Comparison of ENCODE assay signal across 20 mouse cellular contexts in the genomic region with DNA sequence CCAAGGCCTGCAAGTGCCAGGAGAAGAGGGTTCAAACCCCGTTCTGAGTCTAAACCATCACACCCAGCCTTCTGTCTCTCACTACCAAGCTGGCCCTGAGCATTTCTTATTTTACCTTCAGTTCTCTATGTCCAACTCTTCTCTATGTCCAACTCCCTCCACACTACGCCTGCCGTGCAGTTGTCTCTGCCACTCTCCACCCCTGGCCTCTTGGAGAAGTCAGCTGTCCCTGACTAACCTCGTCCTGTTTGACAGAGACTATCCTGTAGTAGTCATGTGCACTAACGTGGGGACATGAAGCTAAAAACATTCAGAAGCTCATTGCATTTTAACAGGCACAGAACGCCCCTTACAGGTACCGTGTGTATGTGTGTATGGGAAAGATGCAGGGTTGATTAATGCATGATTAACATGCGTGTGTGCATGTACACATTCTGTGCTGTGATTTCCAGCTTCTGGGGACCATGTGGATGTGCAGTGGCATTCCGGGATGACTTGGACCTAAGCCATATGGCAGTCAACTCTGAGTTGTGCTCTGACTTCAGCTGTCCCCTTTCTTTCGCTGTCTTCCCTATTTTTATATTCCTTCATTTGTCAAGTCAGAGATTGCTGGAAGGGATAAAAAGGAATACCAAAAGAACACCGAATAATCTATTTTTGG. TPM values are rescaled to one million over a fixed set of nuclear protein-coding genes. Genes with fewer than 3 reads are reported as not detected.
A peak's percentile ranks its signal among the peaks of the same experiment; 100 is the strongest.
DNase-seq lines count a peak whose midpoint lies in the region; ATAC-seq and TF ChIP-seq lines count a peak whose summit lies in the region.
"Had no signal": no experiment of that assay in that cellular context is flagged by ENCODE, and none has a peak within 500 bp of the region (broad histone marks: within the 10 kb centered on the region; RNA-seq: fewer than 3 reads in every experiment).

No protein-coding gene starts in this region.

- no peak overlapping the region for H3K9ac ChIP-seq in forebrain, embryonic 14.5 days (ENCODE audit: low read length)
- no peak overlapping the region for H3K9ac ChIP-seq in forebrain, embryonic 12.5 days
- H3K9ac ChIP-seq in limb, embryonic 13.5 days: no peak overlapping the region
- H3K9ac ChIP-seq in forebrain, postnatal 0 days: no peak overlapping the region
- H3K9ac ChIP-seq: heart, embryonic 15.5 days; hindbrain, embryonic 15.5 days; liver, embryonic 13.5 days had no signal

- 80% methylated on average over 11 of the region's 11 CpGs for WGBS in forebrain, embryonic 14.5 days
- WGBS in forebrain, embryonic 12.5 days: 93% methylated on average over 11 of the region's 11 CpGs
- 87% methylated on average over 11 of the region's 11 CpGs for WGBS in limb, embryonic 13.5 days
- 94% methylated on average over 11 of the region's 11 CpGs for WGBS in limb, embryonic 10.5 days
- 72% methylated on average over 11 of the region's 11 CpGs for WGBS in forebrain, postnatal 0 days

- no peak overlapping the region for H3K4me3 ChIP-seq in forebrain, embryonic 14.5 days (ENCODE audit: low read depth, low read length)
- H3K4me3 ChIP-seq in forebrain, embryonic 12.5 days (replicated peaks): no peak overlapping the region
- H3K4me3 ChIP-seq in limb, embryonic 13.5 days: no peak overlapping the region
- H3K4me3 ChIP-seq in limb, embryonic 10.5 days: no peak overlapping the region
- no peak overlapping the region for H3K4me3 ChIP-seq in forebrain, postnatal 0 days (ENCODE audit: low read depth, low read length)
- H3K4me3 ChIP-seq: heart, embryonic 15.5 days; hindbrain, embryonic 15.5 days; liver, embryonic 13.5 days; midbrain, embryonic 10.5 days had no signal

- DNase-seq in forebrain, embryonic 14.5 days (ENCODE audit: low spot score): peak; percentile 73
- DNase-seq in limb, embryonic 10.5 days (ENCODE audit: low spot score): no peak
- DNase-seq in forebrain, postnatal 0 days: peak; percentile 58
- peak; percentile 13 for DNase-seq in skeletal muscle tissue, adult 2 months (ENCODE audit: low read depth, low spot score)
- DNase-seq in layer of hippocampus, adult 9-10 months (ENCODE audit: low spot score): no peak
- DNase-seq: adrenal gland, postnatal 36 days; cerebellum, adult 18-20 months; heart, postnatal 4 days; kidney, adult 8-10 months; kidney, postnatal 10 days; liver, embryonic 13.5 days; thymus, postnatal 25 days had no signal

- no peak for TF ChIP-seq CTCF in forebrain, postnatal 0 days (IDR thresholded peaks at IDR 0.05; ENCODE audit: low read depth)

- peak; percentile 67; the same call in 1 of the 2 replicates for ATAC-seq in forebrain, embryonic 14.5 days
- ATAC-seq in forebrain, embryonic 12.5 days (ENCODE audit: low FRiP score): no peak
- 0 out of 2 replicates have a peak, but pooled peaks have one; percentile 32 for ATAC-seq in limb, embryonic 13.5 days (ENCODE audit: low FRiP score, low read depth)
- peak; percentile 58; the same call in 1 of the 2 replicates for ATAC-seq in forebrain, postnatal 0 days
- ATAC-seq: lung, postnatal 0 days; midbrain, embryonic 16.5 days; Patski had no signal

- H3K4me1 ChIP-seq in forebrain, embryonic 14.5 days (ENCODE audit: control insufficient read depth, insufficient read depth, low read length): peaks cover 7% of the 10 kb centered on the region; the same call in 1 of the 2 replicates
- peaks cover 4% of the 10 kb centered on the region for H3K4me1 ChIP-seq in forebrain, embryonic 12.5 days
- H3K4me1 ChIP-seq in limb, embryonic 13.5 days: no peaks in the 10 kb centered on the region
- H3K4me1 ChIP-seq in limb, embryonic 10.5 days: no peaks in the 10 kb centered on the region
- H3K4me1 ChIP-seq in forebrain, postnatal 0 days (ENCODE audit: insufficient read depth): no peaks in the 10 kb centered on the region
- H3K4me1 ChIP-seq: heart, embryonic 15.5 days; liver, embryonic 13.5 days had no signal

- no peak overlapping the region for H3K4me2 ChIP-seq in forebrain, embryonic 14.5 days (ENCODE audit: low read length)
- no peak overlapping the region for H3K4me2 ChIP-seq in forebrain, embryonic 12.5 days
- H3K4me2 ChIP-seq in limb, embryonic 13.5 days (replicated peaks): no peak overlapping the region
- H3K4me2 ChIP-seq in forebrain, postnatal 0 days (ENCODE audit: low read depth): no peak overlapping the region
- H3K4me2 ChIP-seq: heart, embryonic 15.5 days; hindbrain, embryonic 15.5 days; liver, embryonic 13.5 days had no signal

- H3K9me3 ChIP-seq in forebrain, embryonic 14.5 days (replicated peaks; ENCODE audit: control insufficient read depth, low read length): no peaks in the 10 kb centered on the region
- 0 out of 2 replicates have a peak, but pooled peaks cover 4% of the 10 kb centered on the region for H3K9me3 ChIP-seq in forebrain, embryonic 12.5 days
- H3K9me3 ChIP-seq in limb, embryonic 13.5 days: peaks cover 5% of the 10 kb centered on the region; the same call in 1 of the 2 replicates
- H3K9me3 ChIP-seq in limb, embryonic 10.5 days (replicated peaks): no peaks in the 10 kb centered on the region
- H3K9me3 ChIP-seq in forebrain, postnatal 0 days (ENCODE audit: low read length): no peaks in the 10 kb centered on the region
- H3K9me3 ChIP-seq: heart, embryonic 15.5 days; hindbrain, embryonic 15.5 days had no signal

- H3K27ac ChIP-seq in forebrain, embryonic 14.5 days (ENCODE audit: low read depth, low read length): no peak overlapping the region
- H3K27ac ChIP-seq in forebrain, embryonic 12.5 days: no peak overlapping the region
- no peak overlapping the region for H3K27ac ChIP-seq in limb, embryonic 13.5 days
- no peak overlapping the region for H3K27ac ChIP-seq in limb, embryonic 10.5 days
- no peak overlapping the region for H3K27ac ChIP-seq in forebrain, postnatal 0 days (ENCODE audit: low read depth, low read length)
- H3K27ac ChIP-seq: heart, embryonic 15.5 days; hindbrain, embryonic 15.5 days; liver, embryonic 13.5 days; midbrain, embryonic 10.5 days had no signal

- no peaks in the 10 kb centered on the region for H3K36me3 ChIP-seq in forebrain, embryonic 14.5 days (ENCODE audit: control insufficient read depth, insufficient read depth, low read length)
- H3K36me3 ChIP-seq in forebrain, embryonic 12.5 days (replicated peaks): no peaks in the 10 kb centered on the region
- H3K36me3 ChIP-seq in limb, embryonic 13.5 days: 0 out of 2 replicates have a peak, but pooled peaks cover 4% of the 10 kb centered on the region
- no peaks in the 10 kb centered on the region for H3K36me3 ChIP-seq in limb, embryonic 10.5 days
- no peaks in the 10 kb centered on the region for H3K36me3 ChIP-seq in forebrain, postnatal 0 days (ENCODE audit: insufficient read depth)
- H3K36me3 ChIP-seq: heart, embryonic 15.5 days; hindbrain, embryonic 15.5 days; liver, embryonic 13.5 days; midbrain, embryonic 10.5 days had no signal

- no peaks in the 10 kb centered on the region for H3K27me3 ChIP-seq in forebrain, embryonic 14.5 days (replicated peaks; ENCODE audit: control insufficient read depth, insufficient read depth, low read length)
- H3K27me3 ChIP-seq in forebrain, embryonic 12.5 days: no peaks in the 10 kb centered on the region
- H3K27me3 ChIP-seq in limb, embryonic 13.5 days: no peaks in the 10 kb centered on the region
- no peaks in the 10 kb centered on the region for H3K27me3 ChIP-seq in limb, embryonic 10.5 days (ENCODE audit: low read depth, poor library complexity, severe bottlenecking)
- no peaks in the 10 kb centered on the region for H3K27me3 ChIP-seq in forebrain, postnatal 0 days (ENCODE audit: insufficient read depth, low read length)
- H3K27me3 ChIP-seq: heart, embryonic 15.5 days; hindbrain, embryonic 15.5 days; liver, embryonic 13.5 days; Patski had no signal

RNA-seq across cellular contexts. Expression of gene Fras1, which starts 16.3 kb away (rescaled TPM):
- 3.6 and 5.4 TPM in 2 replicates for polyA plus RNA-seq in forebrain, embryonic 14.5 days (2014; fragmentation: Nextera tagmentation; extraction: Ambion mirVana)
- polyA plus RNA-seq in forebrain, embryonic 12.5 days (2016; fragmentation: Nextera tagmentation; extraction: Ambion mirVana): 8.5 and 10.8 TPM in 2 replicates
- 20.4 and 21.8 TPM in 2 replicates for polyA plus RNA-seq in limb, embryonic 13.5 days (2015; fragmentation: Nextera tagmentation; extraction: Ambion mirVana)
- 10.1 and 12.8 TPM in 2 replicates for polyA plus RNA-seq in limb, embryonic 10.5 days (2016; fragmentation: Nextera tagmentation; extraction: Ambion mirVana)
- total RNA-seq in forebrain, postnatal 0 days (2014; rRNA removed): 4.8 and 6.2 TPM in 2 replicates
- 1.0 and 2.2 TPM in 2 replicates for polyA plus RNA-seq in forebrain, postnatal 0 days (2015; fragmentation: Nextera tagmentation; extraction: Ambion mirVana)

Comparison
In these comparisons a context has a peak if more than half of its experiments do, and no peak if none do; other contexts are left out.
1. DNase-seq: peak in forebrain, embryonic 14.5 days (single experiment), forebrain, postnatal 0 days (single experiment) and skeletal muscle tissue, adult 2 months (single experiment); none in limb, embryonic 10.5 days (single experiment) and layer of hippocampus, adult 9-10 months (single experiment).